Comparison of ENCODE assay signal across 12 mouse cellular contexts in genomic region chr9:44735886-44736285, GRCm38 (mm10). TPM values are rescaled to one million over a fixed set of nuclear protein-coding genes. Genes with fewer than 3 reads are reported as not detected.
DNase-seq lines count a peak whose midpoint lies in the region; ATAC-seq lines count a peak whose summit lies in the region.
"Had no signal": no experiment of that assay in that cellular context is flagged by ENCODE, and none has a peak within 500 bp of the region (broad histone marks: within the 10 kb centered on the region; RNA-seq: fewer than 3 reads in every experiment).

No protein-coding gene starts in this region.

- H3K4me1 ChIP-seq in neural tube, embryonic 15.5 days = peaks cover 22% of the 10 kb centered on the region

- no peaks in the 10 kb centered on the region for H3K9me3 ChIP-seq in neural tube, embryonic 15.5 days (replicated peaks)
- H3K9me3 ChIP-seq: intestine, embryonic 15.5 days had no signal

- no peaks in the 10 kb centered on the region for H3K36me3 ChIP-seq in neural tube, embryonic 15.5 days
- H3K36me3 ChIP-seq: intestine, embryonic 15.5 days had no signal

- peak; percentile 12 for DNase-seq in adrenal gland, postnatal 14 days
- no peak for DNase-seq in adrenal gland, postnatal 36 days
- DNase-seq in kidney, adult 18-20 months = peak; percentile 43
- DNase-seq in kidney, adult 11 months = no peak
- DNase-seq in neural tube, embryonic 10.5 days (ENCODE audit: extremely low spot score, low spot score) = no peak
- peak; percentile 56 for DNase-seq in yolk sac, embryonic 10.5 days (ENCODE audit: low spot score)
- DNase-seq in cerebellum, postnatal 25 days = no peak
- DNase-seq: cerebellum, adult 11 months; left cerebral cortex, postnatal 4 days; thymus, postnatal 36 days had no signal

- H3K27me3 ChIP-seq in neural tube, embryonic 15.5 days (replicated peaks) = peaks cover 6% of the 10 kb centered on the region

- peak overlapping the region; percentile 23; the same call in 1 of the 2 replicates for H3K27ac ChIP-seq in neural tube, embryonic 15.5 days (replicated peaks)
- H3K27ac ChIP-seq: intestine, embryonic 15.5 days had no signal

- H3K4me2 ChIP-seq in neural tube, embryonic 15.5 days = no peak overlapping the region

- WGBS in neural tube, embryonic 15.5 days = 80% methylated on average over 6 of the region's 6 CpGs

- no peak for ATAC-seq in neural tube, embryonic 15.5 days (ENCODE audit: low FRiP score)

- H3K9ac ChIP-seq in neural tube, embryonic 15.5 days (replicated peaks) = no peak overlapping the region
- H3K9ac ChIP-seq: intestine, embryonic 15.5 days had no signal

- H3K4me3 ChIP-seq in neural tube, embryonic 15.5 days (replicated peaks) = no peak overlapping the region

RNA-seq across cellular contexts. Expression of gene Phldb1, which starts 0.9 kb away (rescaled TPM):
- total RNA-seq in adrenal gland, postnatal 14 days (2021) = 45.1 and 60.5 TPM in 2 replicates
- total RNA-seq in adrenal gland, postnatal 36 days (2021) = 10 to 100 TPM; 41.2 to 48.9 TPM
- 30.2 and 36.1 TPM in 2 replicates for polyA plus RNA-seq in neural tube, embryonic 15.5 days (2015; fragmentation: Nextera tagmentation; extraction: Ambion mirVana)

RNA-seq across cellular contexts. Expression of gene Arcn1, which starts 31.8 kb away (rescaled TPM):
- 160 and 166 TPM in 2 replicates for total RNA-seq in adrenal gland, postnatal 14 days (2021)
- 100 to 1,000 TPM; 173 to 185 TPM for total RNA-seq in adrenal gland, postnatal 36 days (2021)
- polyA plus RNA-seq in neural tube, embryonic 15.5 days (2015; fragmentation: Nextera tagmentation; extraction: Ambion mirVana) = 135 and 145 TPM in 2 replicates

RNA-seq across cellular contexts. Expression of gene Ift46, which starts 31.8 kb away (rescaled TPM):
- 72.1 and 82.3 TPM in 2 replicates for total RNA-seq in adrenal gland, postnatal 14 days (2021)
- total RNA-seq in adrenal gland, postnatal 36 days (2021) = 10 to 100 TPM; 68.9 to 97.6 TPM
- polyA plus RNA-seq in neural tube, embryonic 15.5 days (2015; fragmentation: Nextera tagmentation; extraction: Ambion mirVana) = 133 and 136 TPM in 2 replicates

Comparison
In these comparisons a context has a peak if more than half of its experiments do, and no peak if none do; other contexts are left out.
1. DNase-seq: peak in adrenal gland, postnatal 14 days (single experiment), kidney, adult 18-20 months (single experiment) and yolk sac, embryonic 10.5 days (single experiment); none in adrenal gland, postnatal 36 days (0 of 2), kidney, adult 11 months (single experiment), neural tube, embryonic 10.5 days (single experiment) and cerebellum, postnatal 25 days (0 of 2).